Mouse (Mus musculus) G1E (cell line): ENCODE results near the gene Zfp553. TPM values are rescaled to one million over a fixed set of nuclear protein-coding genes. Genes with fewer than 3 reads are reported as not detected.

Source experiments
- ATAC-seq: 2 replicates; pipeline ENCODE4 v1.8.0; 2016; ENCODE audit warnings: mild to moderate bottlenecking; ENCODE audit not compliant: insufficient number of reproducible peaks, poor library complexity, low FRiP score, severe bottlenecking; ENCODE audit errors: extremely low read depth
- DNase-seq: peaks from one replicate; pipeline ENCODE4 v3.0.0; 2012; ENCODE audit warnings: low spot score
- H3K27me3 ChIP-seq: 2 replicates; pipeline ENCODE4 v1.6.1; 2012; ENCODE audit warnings: mild to moderate bottlenecking, low read length, inconsistent platforms; ENCODE audit not compliant: insufficient read depth
- H3K36me3 ChIP-seq: replicated peaks from 2 replicates; pipeline ENCODE3; 2012; ENCODE audit warnings: mild to moderate bottlenecking, inconsistent platforms
- H3K4me1 ChIP-seq: 2 replicates; pipeline ENCODE4 v1.6.1; 2012; ENCODE audit warnings: low read depth, low read length, inconsistent platforms, mixed read lengths; ENCODE audit not compliant: insufficient read depth
- H3K4me3 ChIP-seq: 2 replicates; pipeline ENCODE4 v1.5.1; 2012; ENCODE audit warnings: low read depth, mild to moderate bottlenecking, inconsistent platforms, low read length, moderate library complexity, mixed read lengths
- H3K9me3 ChIP-seq: replicated peaks from 2 replicates; pipeline ENCODE4 v1.6.1; 2012; ENCODE audit warnings: inconsistent platforms
- CTCF ChIP-seq: IDR thresholded peaks from 2 replicates; pipeline ENCODE4 v1.5.1; 2012; ENCODE audit warnings: low read depth, low read length, inconsistent platforms, mixed read lengths
- GATA1 ChIP-seq: IDR thresholded peaks from 2 replicates; pipeline ENCODE4 v1.6.1; 2012; ENCODE audit warnings: borderline replicate concordance, low read length, inconsistent platforms, mixed read lengths
- GATA2 ChIP-seq: IDR thresholded peaks from 2 replicates; pipeline ENCODE4 v1.6.1; 2012; ENCODE audit warnings: low read depth, low read length, inconsistent platforms, borderline replicate concordance
- POLR2AphosphoS5 ChIP-seq: IDR thresholded peaks from 2 replicates; pipeline ENCODE4 v1.6.1; 2012; ENCODE audit warnings: low read depth, low read length, inconsistent platforms; ENCODE audit not compliant: insufficient replicate concordance
- TAL1 ChIP-seq: conservative IDR thresholded peaks from 2 replicates; pipeline ENCODE4 v1.6.1; 2012; ENCODE audit warnings: low read depth, low read length, inconsistent platforms, mixed read lengths
- polyA plus RNA-seq: library from polyadenylated mRNA; stranded (reverse); fragments of >175 nt; gene quantifications from 2 replicates; pipeline ENCODE4 v1.2.3, GENCODE M21; 2012
- total RNA-seq, 2 experiments: library from RNA; stranded (forward) in 1 of 2; stranded (reverse) in 1 of 2; fragments of 200-1000 nt in 1 of 2; fragments of >200 nt in 1 of 2; fragmentation: Nextera tagmentation in 1 of 2; gene quantifications; 2 replicates each; pipeline ENCODE4 v1.2.3; 2014 to 2017

Zfp553 gene
- total and polyA plus RNA-seq, 3 experiments, result 20.0 to 26.2 (median 25.2) TPM

DNA sequence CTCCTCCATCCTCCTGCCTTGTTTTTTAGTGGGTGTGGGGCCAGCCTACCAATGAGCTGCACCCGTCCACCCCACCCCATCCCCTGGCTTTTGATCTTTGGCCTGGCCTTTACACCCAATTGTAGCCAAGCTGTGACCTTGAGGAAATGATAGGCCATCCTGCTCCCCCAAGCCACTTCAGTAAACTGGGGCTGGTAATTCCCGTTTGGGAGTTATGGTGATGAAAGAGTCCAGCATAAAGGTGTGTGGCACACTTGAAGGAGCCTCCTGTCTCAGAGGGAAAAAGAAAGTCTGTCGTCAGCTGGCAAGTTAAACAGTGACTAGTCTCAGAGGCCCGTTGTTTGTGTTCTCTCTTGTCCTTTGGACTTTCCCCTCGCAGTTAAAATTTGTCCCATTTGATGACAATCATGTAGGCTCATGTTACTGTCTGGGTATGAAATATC, 43.7 kb downstream of the Zfp553 start:
- Histone ChIP-seq H3K36me3 (peaks cover 15% of the 10 kb centered on the region), H3K27me3 (no peaks in the 10 kb centered on the region), H3K9me3 (no peaks in the 10 kb centered on the region), H3K4me3 (no peak overlapping the region), H3K4me1 (peaks cover 54% of the 10 kb centered on the region)
- no peak for DNase-seq
- no peak for ATAC-seq
- TF ChIP-seq TAL1 (no peak), POLR2AphosphoS5 (no peak), GATA2 (no peak), GATA1 (no peak), CTCF (no peak)

DNA sequence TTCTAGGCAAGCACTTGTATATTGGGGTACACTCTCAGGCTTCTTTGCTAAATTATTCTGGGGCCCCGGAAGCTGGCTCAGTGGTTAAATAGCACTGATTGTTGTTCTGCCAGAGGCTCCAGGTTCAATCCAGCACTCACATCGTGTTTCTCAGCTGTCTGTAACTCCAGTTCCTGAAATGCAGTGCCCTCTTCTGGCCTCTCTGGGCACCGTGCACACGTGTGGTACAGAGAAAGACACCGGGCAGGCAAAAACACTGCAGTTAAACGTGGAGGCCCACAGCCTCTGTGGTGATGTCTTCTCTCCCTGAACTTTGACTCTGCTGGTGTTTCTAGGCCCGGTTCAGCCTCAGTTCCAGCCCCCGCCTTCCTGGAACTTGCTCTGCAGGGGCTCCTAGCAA, 45.5 kb downstream of the Zfp553 start:
- no peak for ATAC-seq
- H3K4me1 ChIP-seq, result peaks cover 41% of the 10 kb centered on the region
- H3K27me3 ChIP-seq, result no peaks in the 10 kb centered on the region
- DNase-seq, result peak; percentile 16
- no peak for TF ChIP-seq POLR2AphosphoS5
- TF ChIP-seq TAL1, result no peak
- no peak for TF ChIP-seq GATA1
- no peak for TF ChIP-seq GATA2
- TF ChIP-seq CTCF, result no peak
- H3K36me3 ChIP-seq, result no peaks in the 10 kb centered on the region
- H3K9me3 ChIP-seq, result no peaks in the 10 kb centered on the region
- H3K4me3 ChIP-seq, result no peak overlapping the region

DNA sequence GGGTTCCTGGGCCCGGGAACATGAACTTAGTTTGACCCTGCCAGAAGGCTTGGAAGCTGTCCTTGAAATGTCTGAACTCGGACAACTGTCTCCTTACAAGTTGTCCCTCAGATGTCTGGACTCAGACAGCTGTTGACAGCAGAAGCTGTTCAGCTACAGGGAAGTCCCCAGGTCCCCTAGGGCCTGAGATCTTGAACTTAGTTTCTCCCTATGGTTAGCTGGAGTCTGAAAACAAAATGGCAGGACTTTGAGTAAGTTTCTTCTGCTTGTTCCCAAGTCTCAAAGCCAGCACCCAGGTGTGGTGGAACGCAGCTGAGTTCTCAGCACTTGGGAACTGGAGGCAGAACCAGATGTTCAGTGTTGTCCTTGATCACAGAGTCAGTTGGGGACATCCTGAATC, 47.2 kb downstream of the Zfp553 start:
- Histone ChIP-seq H3K4me3 (no peak overlapping the region), H3K27me3 (no peaks in the 10 kb centered on the region), H3K9me3 (no peaks in the 10 kb centered on the region), H3K36me3 (no peaks in the 10 kb centered on the region), H3K4me1 (peaks cover 41% of the 10 kb centered on the region)
- no peak for ATAC-seq
- no peak for DNase-seq
- TF ChIP-seq GATA2 (no peak), TAL1 (no peak), CTCF (no peak), POLR2AphosphoS5 (no peak), GATA1 (no peak)

DNA sequence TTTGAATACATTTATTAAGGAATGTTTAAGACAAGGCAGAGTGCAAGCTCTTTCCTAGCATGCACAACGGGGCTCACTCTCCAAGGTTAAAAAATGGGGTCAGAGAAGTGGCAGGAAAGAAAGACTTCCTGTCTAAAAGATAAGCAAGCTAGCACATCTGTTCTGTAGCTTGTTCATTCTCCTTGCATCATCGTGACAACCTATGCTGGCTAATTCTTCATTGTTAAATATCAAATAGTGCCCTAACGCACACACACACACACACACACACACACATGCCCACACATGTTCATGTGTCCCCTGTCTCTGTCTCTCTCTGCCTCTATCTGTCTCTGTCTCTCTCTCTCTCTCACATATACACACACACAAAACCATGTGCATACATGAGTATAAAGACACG, 48.3 kb downstream of the Zfp553 start:
- TF ChIP-seq GATA2 (no peak), CTCF (no peak), TAL1 (no peak), GATA1 (no peak)
- Histone ChIP-seq H3K36me3 (no peaks in the 10 kb centered on the region), H3K4me3 (no peak overlapping the region), H3K9me3 (no peaks in the 10 kb centered on the region), H3K27me3 (no peaks in the 10 kb centered on the region; the same call in 1 of the 2 replicates), H3K4me1 (peaks cover 45% of the 10 kb centered on the region)
- peak; percentile 48; the same call in 1 of the 2 replicates for ATAC-seq
- no peak for DNase-seq

DNA sequence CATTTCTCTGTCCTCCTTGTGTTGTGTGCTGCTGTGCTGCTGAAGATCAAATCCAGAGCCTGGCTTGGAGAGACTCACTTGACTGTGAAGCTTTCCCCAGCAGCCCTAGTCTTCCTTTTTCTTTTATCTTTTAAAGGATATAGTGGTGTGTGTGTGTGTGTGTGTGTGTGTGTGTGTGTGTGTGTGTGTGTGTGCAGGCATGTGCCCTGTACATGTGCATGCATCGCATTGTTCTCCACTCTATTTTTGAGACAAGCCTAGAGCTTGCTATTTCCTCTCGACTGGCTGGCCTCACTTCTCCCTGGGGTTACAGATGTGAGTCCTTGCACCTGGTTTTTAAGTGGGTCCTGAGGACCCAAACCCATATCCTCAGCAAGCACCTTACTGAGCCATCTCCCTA, 49.3 kb downstream of the Zfp553 start:
- no peaks in the 10 kb centered on the region for H3K36me3 ChIP-seq
- H3K4me3 ChIP-seq, result no peak overlapping the region
- TF ChIP-seq TAL1, result no peak
- no peaks in the 10 kb centered on the region; the same call in 1 of the 2 replicates for H3K27me3 ChIP-seq
- no peaks in the 10 kb centered on the region for H3K9me3 ChIP-seq
- ATAC-seq (no peak), DNase-seq (no peak)
- peaks cover 45% of the 10 kb centered on the region for H3K4me1 ChIP-seq

DNA sequence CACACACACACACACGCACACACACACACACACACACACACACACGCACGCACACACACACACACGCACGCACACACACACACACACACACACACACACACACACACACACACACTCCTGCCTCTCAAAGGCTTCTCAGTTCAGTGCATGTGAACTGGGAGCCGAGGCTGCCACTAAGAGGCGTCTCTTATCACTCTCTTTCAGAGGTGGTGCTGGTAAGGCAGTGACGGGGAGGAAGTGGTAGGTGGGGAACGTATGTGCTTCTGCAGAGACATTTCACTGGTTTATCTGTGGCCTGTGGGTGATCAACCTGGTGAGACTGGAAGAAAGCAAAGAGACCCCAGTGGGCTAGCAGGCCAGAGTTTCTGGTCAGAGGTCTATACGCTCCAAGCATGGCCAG, 52.3 kb downstream of the Zfp553 start:
- no peaks in the 10 kb centered on the region for H3K9me3 ChIP-seq
- TF ChIP-seq POLR2AphosphoS5 (no peak), TAL1 (peak; percentile 26; the same call in 1 of the 2 replicates), GATA1 (no peak)
- ATAC-seq, result peak; percentile 60; the same call in 1 of the 2 replicates
- peaks cover 39% of the 10 kb centered on the region for H3K4me1 ChIP-seq
- H3K4me3 ChIP-seq, result no peak overlapping the region
- no peaks in the 10 kb centered on the region for H3K36me3 ChIP-seq
- peaks cover 14% of the 10 kb centered on the region for H3K27me3 ChIP-seq
- peak; percentile 81 for DNase-seq

Other genes starting within 250 kb of the Zfp553 start
Only the 20 nearest of the 28 such genes appear.
- 122 and 130 TPM in 2 replicates for gene Maz, start 206.0 kb upstream of the Zfp553 start, total RNA-seq (2014; fragmentation: Nextera tagmentation)
- gene Maz, start 206.0 kb upstream of the Zfp553 start, total RNA-seq (2017), result 81.3 and 113 TPM in 2 replicates
- gene Maz, start 206.0 kb upstream of the Zfp553 start, polyA plus RNA-seq, result 641 and 824 TPM in 2 replicates
- 71.3 and 74.6 TPM in 2 replicates for gene Kif22, start 190.6 kb upstream of the Zfp553 start, total RNA-seq (2014; fragmentation: Nextera tagmentation)
- 88.0 and 101 TPM in 2 replicates for gene Kif22, start 190.6 kb upstream of the Zfp553 start, total RNA-seq (2017)
- gene Kif22, start 190.6 kb upstream of the Zfp553 start, polyA plus RNA-seq, result 41.8 and 44.2 TPM in 2 replicates
- 2.9 TPM in 1 of 2 replicates, not detected in the other for gene Zg16, start 145.7 kb upstream of the Zfp553 start, total RNA-seq (2014; fragmentation: Nextera tagmentation)
- 0.17 TPM in 1 of 2 replicates, not detected in the other for gene Zg16, start 145.7 kb upstream of the Zfp553 start, total RNA-seq (2017)
- gene Zg16, start 145.7 kb upstream of the Zfp553 start, polyA plus RNA-seq, result not detected in 2 replicates
- 39.5 and 42.1 TPM in 2 replicates for gene AI467606, start 141.7 kb upstream of the Zfp553 start, total RNA-seq (2014; fragmentation: Nextera tagmentation)
- gene AI467606, start 141.7 kb upstream of the Zfp553 start, total RNA-seq (2017), result 42.2 and 50.8 TPM in 2 replicates
- gene AI467606, start 141.7 kb upstream of the Zfp553 start, polyA plus RNA-seq, result 134 and 143 TPM in 2 replicates
- gene Qprt, start 110.8 kb upstream of the Zfp553 start, total RNA-seq (2014; fragmentation: Nextera tagmentation), result 4.5 and 8.0 TPM in 2 replicates
- 2.0 and 3.7 TPM in 2 replicates for gene Qprt, start 110.8 kb upstream of the Zfp553 start, total RNA-seq (2017)
- gene Qprt, start 110.8 kb upstream of the Zfp553 start, polyA plus RNA-seq, result 1.2 and 1.9 TPM in 2 replicates
- gene Spn, start 95.2 kb upstream of the Zfp553 start, total RNA-seq (2014; fragmentation: Nextera tagmentation), result 52.8 and 55.4 TPM in 2 replicates
- 251 and 278 TPM in 2 replicates for gene Spn, start 95.2 kb upstream of the Zfp553 start, total RNA-seq (2017)
- gene Spn, start 95.2 kb upstream of the Zfp553 start, polyA plus RNA-seq, result 81.4 and 90.2 TPM in 2 replicates
- gene Cd2bp2, start 37.0 kb upstream of the Zfp553 start, total RNA-seq (2014; fragmentation: Nextera tagmentation), result 23.3 and 37.2 TPM in 2 replicates
- gene Cd2bp2, start 37.0 kb upstream of the Zfp553 start, total RNA-seq (2017), result 79.3 and 84.6 TPM in 2 replicates
- 71.8 and 73.7 TPM in 2 replicates for gene Cd2bp2, start 37.0 kb upstream of the Zfp553 start, polyA plus RNA-seq
- 19.5 and 26.7 TPM in 2 replicates for gene Tbc1d10b, start 24.6 kb upstream of the Zfp553 start, total RNA-seq (2014; fragmentation: Nextera tagmentation)
- 38.3 and 40.1 TPM in 2 replicates for gene Tbc1d10b, start 24.6 kb upstream of the Zfp553 start, total RNA-seq (2017)
- gene Tbc1d10b, start 24.6 kb upstream of the Zfp553 start, polyA plus RNA-seq, result 72.0 and 74.1 TPM in 2 replicates
- gene Mylpf, start 24.2 kb upstream of the Zfp553 start, total RNA-seq (2014; fragmentation: Nextera tagmentation), result 2.6 TPM in 1 of 2 replicates, not detected in the other
- gene Mylpf, start 24.2 kb upstream of the Zfp553 start, total RNA-seq (2017), result 2.8 TPM in 2 replicates
- gene Mylpf, start 24.2 kb upstream of the Zfp553 start, polyA plus RNA-seq, result 0.44 and 0.94 TPM in 2 replicates
- gene Sept1, start 69 bp downstream of the Zfp553 start, total RNA-seq (2014; fragmentation: Nextera tagmentation), result 128 and 141 TPM in 2 replicates
- 51.1 and 54.9 TPM in 2 replicates for gene Sept1, start 69 bp downstream of the Zfp553 start, total RNA-seq (2017)
- gene Sept1, start 69 bp downstream of the Zfp553 start, polyA plus RNA-seq, result 263 and 305 TPM in 2 replicates
- gene Zfp771, start 11.2 kb downstream of the Zfp553 start, total RNA-seq (2014; fragmentation: Nextera tagmentation), result 3.1 and 5.8 TPM in 2 replicates
- gene Zfp771, start 11.2 kb downstream of the Zfp553 start, total RNA-seq (2017), result 11.9 and 16.5 TPM in 2 replicates
- gene Zfp771, start 11.2 kb downstream of the Zfp553 start, polyA plus RNA-seq, result 42.6 and 60.5 TPM in 2 replicates
- gene Dctpp1, start 27.6 kb downstream of the Zfp553 start, total RNA-seq (2014; fragmentation: Nextera tagmentation), result 67.0 and 68.7 TPM in 2 replicates
- gene Dctpp1, start 27.6 kb downstream of the Zfp553 start, total RNA-seq (2017), result 56.4 and 74.6 TPM in 2 replicates
- gene Dctpp1, start 27.6 kb downstream of the Zfp553 start, polyA plus RNA-seq, result 121 and 138 TPM in 2 replicates
- gene Sephs2, start 41.0 kb downstream of the Zfp553 start, total RNA-seq (2014; fragmentation: Nextera tagmentation), result 73.6 and 75.9 TPM in 2 replicates
- 126 and 131 TPM in 2 replicates for gene Sephs2, start 41.0 kb downstream of the Zfp553 start, total RNA-seq (2017)
- gene Sephs2, start 41.0 kb downstream of the Zfp553 start, polyA plus RNA-seq, result 39.9 and 53.7 TPM in 2 replicates
- 3.7 and 5.1 TPM in 2 replicates for gene Itgal, start 63.2 kb downstream of the Zfp553 start, total RNA-seq (2014; fragmentation: Nextera tagmentation)
- gene Itgal, start 63.2 kb downstream of the Zfp553 start, total RNA-seq (2017), result 3.1 and 4.1 TPM in 2 replicates
- gene Itgal, start 63.2 kb downstream of the Zfp553 start, polyA plus RNA-seq, result 1.7 and 2.2 TPM in 2 replicates
- gene Zfp768, start 112.5 kb downstream of the Zfp553 start, total RNA-seq (2014; fragmentation: Nextera tagmentation), result 8.4 and 12.3 TPM in 2 replicates
- 10.9 and 12.3 TPM in 2 replicates for gene Zfp768, start 112.5 kb downstream of the Zfp553 start, total RNA-seq (2017)
- gene Zfp768, start 112.5 kb downstream of the Zfp553 start, polyA plus RNA-seq, result 32.3 and 33.6 TPM in 2 replicates
- 7.8 and 9.3 TPM in 2 replicates for gene Zfp747, start 143.0 kb downstream of the Zfp553 start, total RNA-seq (2014; fragmentation: Nextera tagmentation)
- 12.9 and 14.2 TPM in 2 replicates for gene Zfp747, start 143.0 kb downstream of the Zfp553 start, total RNA-seq (2017)
- gene Zfp747, start 143.0 kb downstream of the Zfp553 start, polyA plus RNA-seq, result 5.5 and 6.2 TPM in 2 replicates
- gene 9130019O22Rik, start 154.1 kb downstream of the Zfp553 start, total RNA-seq (2014; fragmentation: Nextera tagmentation), result 4.5 and 5.0 TPM in 2 replicates
- 10.2 and 11.2 TPM in 2 replicates for gene 9130019O22Rik, start 154.1 kb downstream of the Zfp553 start, total RNA-seq (2017)
- 1.2 TPM in 2 replicates for gene 9130019O22Rik, start 154.1 kb downstream of the Zfp553 start, polyA plus RNA-seq
- 2.2 and 4.2 TPM in 2 replicates for gene E430018J23Rik, start 160.6 kb downstream of the Zfp553 start, total RNA-seq (2014; fragmentation: Nextera tagmentation)
- gene E430018J23Rik, start 160.6 kb downstream of the Zfp553 start, total RNA-seq (2017), result 7.2 and 7.7 TPM in 2 replicates
- 6.6 and 7.3 TPM in 2 replicates for gene E430018J23Rik, start 160.6 kb downstream of the Zfp553 start, polyA plus RNA-seq
- gene Zfp764, start 173.8 kb downstream of the Zfp553 start, total RNA-seq (2014; fragmentation: Nextera tagmentation), result 2.7 and 4.4 TPM in 2 replicates
- 4.9 and 5.6 TPM in 2 replicates for gene Zfp764, start 173.8 kb downstream of the Zfp553 start, total RNA-seq (2017)
- 0.55 and 0.57 TPM in 2 replicates for gene Zfp764, start 173.8 kb downstream of the Zfp553 start, polyA plus RNA-seq
- gene Zfp688, start 189.0 kb downstream of the Zfp553 start, total RNA-seq (2014; fragmentation: Nextera tagmentation), result 24.0 and 26.6 TPM in 2 replicates
- 11.4 and 15.9 TPM in 2 replicates for gene Zfp688, start 189.0 kb downstream of the Zfp553 start, total RNA-seq (2017)
- 15.7 and 18.2 TPM in 2 replicates for gene Zfp688, start 189.0 kb downstream of the Zfp553 start, polyA plus RNA-seq